Mouse (Mus musculus) cerebellum, adult 2 months (tissue): Measurements from ENCODE around the gene Trmt61a.

ENCODE experiments used
- CTCF ChIP-seq: fragments of 200-500 bp; IDR thresholded peaks from 2 replicates; pipeline ENCODE4 v1.5.1; 2011; ENCODE audit warnings: low read depth, mild to moderate bottlenecking, control low read depth, low read length, moderate library complexity, borderline replicate concordance; ENCODE audit not compliant: insufficient read depth
- POLR2A ChIP-seq: fragments of 200-500 bp; IDR thresholded peaks from 2 replicates; pipeline ENCODE4 v1.6.1; 2011; ENCODE audit warnings: low read length, control low read depth, borderline replicate concordance; ENCODE audit not compliant: insufficient read depth

DNA sequence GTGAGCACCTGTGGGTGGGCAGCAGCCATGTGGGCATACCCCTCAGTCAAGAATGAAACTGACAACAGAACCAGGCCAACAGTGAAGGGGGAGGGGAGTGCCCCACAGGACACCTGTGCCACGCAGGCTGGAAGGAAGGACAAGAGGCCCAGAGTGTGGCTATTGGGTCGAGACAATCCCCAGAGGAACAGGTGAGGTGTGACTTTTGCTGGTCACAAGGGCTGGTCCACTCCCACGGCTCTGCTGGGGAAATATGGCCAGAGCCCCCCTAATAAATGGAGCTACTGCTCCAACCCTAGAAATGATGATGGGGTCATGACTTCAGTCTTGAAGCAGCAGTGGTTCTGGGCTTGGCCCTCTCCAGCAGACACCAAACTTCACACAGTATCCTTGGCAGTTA is 25.4 kb downstream of the Trmt61a start:
- TF ChIP-seq POLR2A, result no peak
- no peak for TF ChIP-seq CTCF
